Mouse (Mus musculus) adrenal gland, adult 2 months (tissue): ENCODE data around the gene Alk. TPM values are rescaled to one million over a fixed set of nuclear protein-coding genes. Genes with fewer than 3 reads are reported as not detected.

Experiments
- DNase-seq: peaks from one replicate; pipeline ENCODE4 v3.0.0; 2021
- polyA plus RNA-seq: library from polyadenylated mRNA; depleted of rRNA; stranded (reverse); fragments of >200 nt; gene quantifications from 2 replicates; pipeline ENCODE4 v1.2.3, GENCODE M21; 2012
- total RNA-seq, 2 experiments: library from RNA; stranded (reverse); gene quantifications; 2 replicates each; pipeline ENCODE4 v1.2.3; 2021

Gene Alk
- total and polyA plus RNA-seq, 3 experiments, result 0.01 to 0.07 (median 0.06) TPM

DNA sequence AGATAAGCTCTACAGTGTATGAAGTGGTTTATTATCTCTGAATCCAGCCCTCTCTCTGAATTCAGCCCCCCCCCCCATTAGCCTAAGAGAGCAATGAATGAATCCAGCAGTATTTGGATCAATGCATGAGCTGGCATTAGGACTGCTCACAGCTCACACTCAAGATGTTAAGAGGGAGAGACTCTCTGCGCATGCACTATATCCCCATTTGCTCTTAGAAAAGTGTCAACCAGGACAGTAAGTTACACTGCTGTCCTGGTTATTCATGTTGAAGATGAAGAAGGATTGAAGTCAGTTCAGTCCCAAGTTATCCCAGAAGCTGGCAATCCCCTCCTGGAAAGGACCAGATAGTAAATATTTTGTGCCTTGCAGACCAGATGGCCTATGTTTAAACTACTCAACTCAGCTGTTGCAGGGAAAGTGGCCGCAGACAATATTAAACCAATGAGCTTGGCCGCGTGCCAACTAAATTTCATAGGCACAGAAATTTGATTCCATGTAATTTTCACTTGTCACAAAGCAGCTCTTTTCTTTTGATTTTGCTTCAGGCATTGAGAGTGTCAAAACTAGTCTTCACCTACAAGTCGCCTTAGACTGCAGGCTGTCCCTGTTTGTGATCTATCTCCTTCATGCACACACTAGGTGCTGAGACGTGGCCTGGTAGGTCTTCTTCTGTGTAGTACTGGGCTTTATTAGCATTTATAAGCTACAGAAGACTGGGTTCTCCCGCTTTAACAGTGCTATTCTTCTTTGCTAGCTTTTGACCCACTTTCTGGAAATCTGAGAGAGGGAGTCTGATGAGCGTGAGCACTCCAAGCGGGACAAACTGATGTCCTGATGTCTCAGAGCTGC is 339.0 kb downstream of the Alk start:
- DNase-seq, result no peak

DNA sequence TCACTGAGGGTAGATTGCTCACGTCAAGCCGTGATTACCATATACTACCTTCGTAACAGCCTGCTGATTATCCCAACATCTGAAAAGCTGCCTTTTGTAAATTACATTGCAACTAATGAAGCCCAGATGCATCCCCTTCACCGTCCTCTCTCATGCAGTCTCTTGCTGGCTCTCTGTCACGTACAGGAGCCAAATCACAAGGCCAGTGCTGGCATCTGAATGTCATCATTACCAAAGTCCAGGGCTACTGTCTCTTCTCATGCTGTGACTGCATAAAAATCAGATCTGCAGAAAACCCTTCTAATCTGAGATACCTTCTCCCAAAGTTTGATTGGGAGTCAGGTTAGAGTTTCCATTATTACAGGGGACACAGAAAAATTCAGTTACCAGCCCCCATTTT is 351.0 kb downstream of the Alk start:
- DNase-seq, result no peak

DNA sequence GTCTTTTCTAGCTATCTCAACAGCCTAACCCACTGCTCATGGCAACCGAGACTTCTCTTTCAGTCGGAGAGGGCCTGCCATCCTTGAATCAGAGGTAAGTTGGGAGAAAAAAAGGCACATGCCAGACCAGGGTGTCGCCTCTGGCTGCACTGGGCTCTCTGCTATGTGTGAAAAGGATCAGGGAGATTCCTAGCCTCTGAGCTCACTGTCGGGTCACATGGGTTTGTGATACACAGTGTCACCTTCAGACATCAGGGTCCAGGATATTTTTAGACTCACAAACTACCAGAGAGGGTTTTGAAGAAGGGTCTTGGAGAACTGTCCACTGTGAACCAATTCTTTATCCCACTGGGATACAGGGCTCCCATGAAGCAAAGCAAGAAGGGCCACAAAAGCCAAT is 352.9 kb downstream of the Alk start:
- no peak for DNase-seq

- DNase-seq, result no peak
Measured at GRCm38 (mm10) chr17:72250482-72251405, 353.7 kb downstream of the Alk start.

DNA sequence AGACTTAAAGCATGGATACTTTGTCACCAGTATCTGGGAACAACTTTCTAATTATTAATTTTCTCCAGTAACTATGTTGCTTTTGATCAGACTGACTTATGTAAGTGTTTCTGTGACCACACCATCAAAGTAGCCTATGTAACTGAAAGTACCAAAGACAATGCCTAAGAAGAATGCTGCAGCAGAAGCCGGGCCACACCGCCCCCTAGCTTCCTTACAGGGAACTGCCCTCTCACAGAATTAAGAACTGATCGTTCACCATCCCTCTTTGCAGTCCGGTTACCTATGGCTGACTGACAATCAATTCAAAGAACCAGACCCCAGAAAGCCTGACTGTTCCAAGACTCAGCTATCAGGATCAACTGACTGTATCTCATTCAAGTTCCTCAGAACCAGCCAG is 362.4 kb downstream of the Alk start:
- DNase-seq, result peak; percentile 18

- DNase-seq, result peak; percentile 2
Measured at GRCm38 (mm10) chr17:72237315-72237714, 367.1 kb downstream of the Alk start.

- no peak for DNase-seq
Measured at GRCm38 (mm10) chr17:72230891-72231290, 373.5 kb downstream of the Alk start.

DNA sequence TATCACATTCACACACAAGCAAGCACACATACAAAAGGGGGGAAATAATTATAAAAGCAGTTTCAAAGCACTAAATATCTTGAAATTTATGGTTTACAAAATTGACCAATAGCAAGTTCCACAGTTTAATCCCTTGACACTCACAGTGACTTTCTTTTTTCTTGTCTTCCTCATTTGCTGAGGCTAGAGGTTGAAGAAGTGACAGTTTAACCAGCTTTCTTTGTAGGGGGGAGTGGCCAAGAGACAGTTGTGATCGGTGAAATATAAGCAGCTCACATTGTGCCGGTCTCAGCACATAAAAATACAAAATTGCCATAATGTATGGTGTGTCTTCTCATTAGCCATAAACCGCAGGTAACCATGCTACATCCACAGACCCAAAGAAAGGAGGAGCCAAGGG is 385.6 kb downstream of the Alk start:
- DNase-seq, result no peak

GRCm38 (mm10) chr17:72197576-72197975 is 406.9 kb downstream of the Alk start:
- no peak for DNase-seq

DNA sequence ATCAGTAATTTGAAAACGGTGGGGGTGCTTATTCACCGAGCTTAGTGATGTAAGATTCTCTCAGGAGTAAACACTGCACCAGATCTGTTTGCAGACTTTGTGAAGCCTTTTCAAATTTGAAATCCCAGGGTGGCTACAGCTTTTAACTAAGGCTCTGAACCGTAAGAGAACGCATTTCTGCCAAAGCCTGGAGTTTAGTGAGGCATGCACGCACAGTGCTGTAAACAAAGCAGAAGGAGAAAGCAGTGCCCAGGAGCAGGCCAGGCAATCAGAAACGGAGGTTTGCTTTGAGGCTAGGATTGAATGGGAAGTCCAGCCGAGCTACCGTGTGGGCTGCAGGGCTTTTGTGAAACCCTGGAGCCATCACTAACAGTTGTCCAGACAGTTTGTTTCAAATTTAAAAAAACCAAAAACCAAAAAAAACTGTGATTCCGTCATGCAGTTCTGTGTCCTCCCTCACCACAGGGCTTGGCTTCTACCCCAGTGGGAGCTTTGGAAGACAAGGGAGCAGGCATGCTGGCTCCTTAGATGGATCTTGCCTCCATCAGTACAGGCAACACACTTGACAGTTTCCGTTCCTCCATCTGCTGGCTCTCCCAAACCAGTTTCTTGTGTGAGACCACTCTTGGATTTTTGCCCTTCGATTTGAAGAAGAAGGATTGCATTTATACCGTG is 409.3 kb downstream of the Alk start:
- DNase-seq, result no peak

DNA sequence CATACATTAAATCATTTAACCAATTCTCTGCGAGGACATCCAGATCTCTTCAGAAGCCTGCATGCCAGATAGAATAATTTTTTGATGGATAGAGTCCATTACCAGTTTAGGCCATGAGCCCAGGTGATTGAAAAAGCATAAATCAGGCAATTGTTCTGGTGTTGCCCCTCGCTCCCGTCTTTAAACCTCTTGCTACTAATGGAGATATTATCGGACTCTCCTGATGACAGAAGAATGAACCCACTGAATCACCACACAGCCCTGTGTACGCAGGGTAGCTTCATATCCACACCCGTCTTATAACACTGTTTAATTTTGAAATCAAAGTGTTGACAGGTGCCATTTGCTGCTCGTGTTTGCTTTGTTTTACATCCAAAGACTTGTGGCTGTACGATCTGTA is 413.9 kb downstream of the Alk start:
- DNase-seq, result no peak

GRCm38 (mm10) chr17:72187026-72187425 is 417.4 kb downstream of the Alk start:
- no peak for DNase-seq

DNA sequence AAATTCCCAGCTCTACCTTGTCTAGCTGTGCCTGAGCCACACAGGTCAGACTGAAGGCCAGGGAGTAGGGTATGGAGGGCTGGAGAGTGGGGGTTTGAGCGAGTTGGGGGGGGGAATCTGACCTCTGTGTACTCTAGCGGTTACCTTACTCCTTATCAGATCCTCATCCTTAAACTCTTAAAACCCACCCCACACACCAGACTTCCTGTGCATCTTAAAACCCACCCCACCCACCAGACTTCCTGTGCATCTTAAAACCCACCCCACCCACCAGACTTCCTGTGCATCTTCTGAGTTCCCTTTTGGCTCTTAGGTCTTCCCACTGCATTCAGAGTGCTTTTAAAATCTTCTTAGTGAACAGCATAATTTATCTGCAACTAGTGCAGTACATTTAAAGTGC is 422.0 kb downstream of the Alk start:
- no peak for DNase-seq

DNA sequence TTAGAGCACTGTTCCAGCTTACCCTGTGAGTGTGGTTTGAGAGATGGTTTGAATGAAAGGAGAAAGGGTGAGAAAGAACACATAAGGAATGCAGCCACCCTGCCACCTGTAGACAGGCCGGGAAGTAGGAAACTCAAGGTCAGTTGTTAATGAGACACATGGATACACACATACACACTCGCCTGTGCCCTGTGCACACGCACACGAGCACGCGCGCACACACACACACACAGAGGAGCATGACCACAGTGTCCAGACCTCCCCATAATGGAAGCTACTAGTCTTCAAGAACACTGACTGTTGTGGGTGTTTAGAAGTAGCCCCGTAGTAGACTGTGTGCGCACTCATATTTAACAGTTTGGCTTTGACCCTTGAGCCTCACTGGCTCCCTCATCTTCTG is 424.2 kb downstream of the Alk start:
- no peak for DNase-seq

DNA sequence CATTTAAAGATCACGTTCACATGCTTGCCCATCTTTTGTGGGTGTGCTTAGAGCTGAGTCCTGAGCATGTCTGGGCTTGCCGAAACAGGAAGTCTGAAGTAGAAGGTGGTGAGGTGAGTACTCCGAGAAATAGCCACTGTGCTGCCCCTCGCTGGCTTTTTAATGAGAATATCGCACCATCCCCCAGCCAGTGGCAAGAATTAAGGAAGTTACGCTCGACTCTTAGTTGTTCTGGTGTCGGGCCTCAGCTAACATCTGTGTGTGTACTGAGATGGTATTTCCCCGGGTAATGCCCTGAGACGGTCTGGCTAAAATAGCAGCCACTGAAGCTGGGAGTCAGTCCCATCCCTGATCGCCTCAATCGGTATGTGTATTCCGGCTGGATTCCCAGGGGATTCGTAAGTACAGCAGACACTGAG is 424.7 kb downstream of the Alk start:
- DNase-seq, result no peak

DNA sequence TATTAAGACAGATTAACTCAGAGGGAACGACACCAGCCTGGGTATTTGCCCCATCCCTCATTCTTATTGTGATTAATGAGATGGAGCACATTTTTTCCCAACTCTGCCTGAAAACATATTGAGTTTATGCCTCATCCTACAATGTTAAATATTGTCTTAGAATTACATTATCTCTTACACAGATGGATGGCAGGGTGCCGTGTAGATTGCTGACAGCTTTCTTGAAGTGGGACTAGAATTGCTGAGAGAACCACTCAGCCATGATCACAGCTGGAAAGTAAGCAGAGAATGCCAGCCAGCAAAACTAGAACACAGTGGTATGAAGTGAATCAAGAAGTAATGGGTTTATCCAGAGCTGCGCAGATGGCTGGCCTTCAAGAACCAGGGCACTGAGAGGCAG is 430.6 kb downstream of the Alk start:
- DNase-seq, result no peak

DNA sequence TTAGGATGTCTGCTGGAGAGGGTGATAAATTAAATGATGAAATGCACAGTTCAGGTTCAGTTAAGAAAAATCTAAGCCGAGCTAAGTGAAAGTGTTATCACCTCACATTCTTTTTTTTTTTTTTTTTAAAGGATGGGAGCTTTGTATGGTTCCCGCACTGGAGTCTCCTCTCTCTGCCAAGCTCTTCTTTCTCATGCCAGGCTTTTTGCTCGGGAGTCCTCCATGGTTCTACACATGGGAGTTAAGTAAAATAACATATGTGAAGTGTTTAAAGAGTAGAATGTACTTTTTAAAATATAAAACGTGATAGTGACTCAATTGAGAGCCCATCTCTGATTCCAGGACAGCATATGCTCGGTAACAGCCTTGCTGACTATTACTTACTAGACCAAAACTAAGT is 436.3 kb downstream of the Alk start:
- DNase-seq, result no peak

DNA sequence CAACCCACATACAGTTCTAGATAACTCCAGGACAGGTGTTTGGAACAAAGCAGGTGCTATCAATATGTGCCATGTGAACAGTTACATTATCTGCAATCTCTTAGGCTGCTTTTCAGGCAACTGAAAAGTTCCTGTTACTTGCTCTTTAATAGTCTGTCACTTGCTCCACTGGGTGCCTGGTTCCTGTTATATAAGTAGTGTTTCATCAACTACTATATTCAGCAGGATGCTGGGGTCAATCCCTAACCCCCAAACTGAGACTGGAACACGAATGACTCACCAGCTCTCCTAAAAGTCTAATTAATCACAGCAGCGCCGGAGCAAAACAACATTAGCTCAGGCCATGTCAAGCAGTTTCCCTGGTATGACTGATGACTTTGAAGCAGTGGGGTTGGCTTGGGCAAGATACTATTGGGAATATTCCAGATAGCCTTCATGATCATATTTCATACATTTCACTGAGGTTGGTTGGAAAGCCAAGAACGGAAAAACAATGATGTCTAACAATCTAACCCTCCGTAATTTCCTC is 445.5 kb downstream of the Alk start:
- DNase-seq, result peak; percentile 30

DNA sequence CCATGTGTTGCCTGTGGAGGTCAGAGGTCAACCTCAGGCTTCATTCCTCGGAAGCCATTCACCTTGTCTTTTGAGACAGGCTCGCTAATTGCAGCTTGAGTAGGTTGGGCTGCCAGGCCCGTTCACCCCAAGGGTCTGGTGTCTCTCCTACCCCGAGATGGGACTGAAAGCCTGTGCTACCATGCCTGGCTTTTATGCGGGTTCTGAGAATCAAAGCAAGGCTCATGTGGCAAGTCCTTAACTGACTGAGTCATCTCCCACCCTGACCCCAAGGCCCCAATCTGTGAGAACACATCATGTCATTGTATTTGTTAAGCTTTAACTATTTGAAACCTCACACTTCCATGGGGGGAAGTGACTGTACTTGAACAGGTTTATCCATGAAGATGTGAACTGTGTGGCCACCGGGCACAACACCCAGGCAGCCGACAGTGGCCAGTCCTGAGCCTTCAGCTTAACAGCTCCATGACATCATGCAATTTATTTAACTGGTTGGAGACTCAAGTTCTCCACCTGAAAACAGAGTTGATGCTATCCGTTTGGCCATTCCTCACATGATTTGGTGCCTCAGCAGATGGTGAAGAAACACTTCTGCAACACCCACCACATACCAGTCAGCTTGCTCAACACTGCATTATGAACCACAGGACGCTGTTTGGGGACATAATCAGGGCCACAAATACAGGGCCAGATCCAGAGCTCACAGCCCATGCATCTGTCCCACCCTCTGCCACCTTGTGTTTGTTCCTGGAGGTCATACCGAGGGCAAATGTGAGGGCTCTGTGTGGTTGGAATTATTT is 446.4 kb downstream of the Alk start:
- peak; percentile 11 for DNase-seq

GRCm38 (mm10) chr17:72153038-72153437 is 451.4 kb downstream of the Alk start:
- no peak for DNase-seq

DNA sequence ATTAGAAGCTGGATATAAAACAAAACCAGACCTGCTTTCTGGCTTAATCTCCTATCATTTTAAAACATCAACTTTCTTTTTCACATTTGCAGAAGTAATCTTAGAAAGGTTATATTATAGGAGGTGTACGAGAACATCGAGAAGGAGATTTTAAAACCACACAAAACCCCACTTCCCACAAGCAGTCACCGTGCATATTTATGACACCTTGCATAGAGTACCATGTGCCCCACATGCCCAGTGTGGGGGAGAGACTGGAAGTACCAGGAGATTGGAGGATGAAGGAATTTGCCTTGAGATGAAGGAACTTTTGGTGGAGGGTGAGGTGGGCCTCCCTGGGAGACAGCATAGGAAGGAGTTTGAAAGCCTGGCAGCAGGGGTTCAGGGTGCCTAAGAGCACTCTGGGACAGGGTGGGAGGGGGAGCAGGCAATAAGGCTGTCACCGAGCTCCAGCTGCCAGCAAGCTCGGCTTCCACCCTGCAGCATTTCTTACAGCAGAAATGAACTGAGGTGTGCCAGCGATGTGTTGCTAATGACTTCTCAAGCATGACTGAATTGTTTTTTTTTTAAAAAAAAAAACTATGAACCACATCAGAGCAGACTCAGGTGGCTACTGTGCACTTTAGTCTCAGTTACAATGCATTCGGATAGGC is 459.4 kb downstream of the Alk start:
- DNase-seq, result no peak
